Mouse (Mus musculus): ENCODE results near the gene Il22.
"Not testable (repeated sequence)": the region's sequence is repeated elsewhere in the genome, so short reads cannot be mapped to it uniquely, and the experiment has no call there.

Gene Il22

GRCm38 (mm10) chr10:118204642-118205041 is at the start of gene Il22:
TSS of gene Il22 (plus strand) at chr10:118204942.
- DNase-seq, result no peak

- DNase-seq, result no peak
Measured at GRCm38 (mm10) chr10:118155932-118156331, 48.8 kb upstream of the Il22 start.

GRCm38 (mm10) chr10:118161131-118161530 is 43.6 kb upstream of the Il22 start:
- DNase-seq, result no peak

- no peak for DNase-seq
Measured at GRCm38 (mm10) chr10:118169212-118169611, 35.5 kb upstream of the Il22 start.

- no peak for DNase-seq
Measured at GRCm38 (mm10) chr10:118172416-118172815, 32.3 kb upstream of the Il22 start.

GRCm38 (mm10) chr10:118172876-118173275 is 31.9 kb upstream of the Il22 start:
- DNase-seq, result no peak

GRCm38 (mm10) chr10:118175542-118175941 is 29.2 kb upstream of the Il22 start:
- not testable (repeated sequence) for DNase-seq

- DNase-seq, result no peak
Measured at GRCm38 (mm10) chr10:118178735-118179151, 26.0 kb upstream of the Il22 start.

GRCm38 (mm10) chr10:118179265-118179664 is 25.5 kb upstream of the Il22 start:
- DNase-seq, result no peak

GRCm38 (mm10) chr10:118195150-118195549 is 9.6 kb upstream of the Il22 start:
- DNase-seq, result not testable (repeated sequence)

- DNase-seq, result not testable (repeated sequence)
Measured at GRCm38 (mm10) chr10:118215719-118216393, 11.1 kb downstream of the Il22 start.

GRCm38 (mm10) chr10:118227629-118228028 is 22.9 kb downstream of the Il22 start:
- DNase-seq, result not testable (repeated sequence)

GRCm38 (mm10) chr10:118232607-118233006 is 27.9 kb downstream of the Il22 start:
- not testable (repeated sequence) for DNase-seq

- DNase-seq, result not testable (repeated sequence)
Measured at GRCm38 (mm10) chr10:118240680-118241079, 35.9 kb downstream of the Il22 start, which contains the start of gene Gm32717. TSS of gene Gm32717 (minus strand) at chr10:118240780.

GRCm38 (mm10) chr10:118249006-118249595 is 44.4 kb downstream of the Il22 start:
- DNase-seq, result peak in 1 of 2 experiments; percentile 5

GRCm38 (mm10) chr10:118250852-118251295 is 46.1 kb downstream of the Il22 start:
- peak; percentile 7 to 11 for DNase-seq

- not testable (repeated sequence) for DNase-seq
Measured at GRCm38 (mm10) chr10:118258388-118258787, 53.6 kb downstream of the Il22 start, which contains the start of gene Gm32802. TSS of gene Gm32802 (plus strand) at chr10:118258688.

Measured in cerebellum, postnatal 36 days (tissue).